Mouse (Mus musculus) Patski (cell line): ENCODE measurements around the gene Ncbp2. TPM values are rescaled to one million over a fixed set of nuclear protein-coding genes. Genes with fewer than 3 reads are reported as not detected.
"Not testable (repeated sequence)": the region's sequence is repeated elsewhere in the genome, so short reads cannot be mapped to it uniquely, and the experiment has no call there.

Source experiments
- ATAC-seq: fragments of 100-300 bp; one replicate; pipeline ENCODE4 v1.8.0; 2021
- CTCF ChIA-PET: fragments of 350-600 bp; sonication (Branson Sonifier 250); formaldehyde crosslinking; loops from one replicate; lab custom pipeline; 2022; ENCODE audit warnings: inconsistent platforms; lab: Charles Lee
- POLR2A ChIA-PET: fragments of 350-600 bp; sonication (Branson Sonifier 250); formaldehyde crosslinking; loops from one replicate; lab custom pipeline; 2022; ENCODE audit warnings: antibody characterized with exemption, inconsistent platforms; lab: Charles Lee
- DNase-seq: peaks from one replicate; pipeline ENCODE4 v3.0.0-alpha.2; 2011; ENCODE audit warnings: low read depth, low spot score
- H3K27me3 ChIP-seq: fragments of 371-371 bp; one replicate; pipeline ENCODE4 v1.5.1; 2021
- CTCF ChIP-seq: fragments of 100-300 bp; IDR thresholded peaks from one replicate; pipeline ENCODE4 v1.5.1; 2021
- in situ Hi-C: fragments of 300-500 bp; cut with MboI; formaldehyde crosslinking; loops from 3 replicates; pipeline ENCODE4 v1.11.1; 2018; ENCODE audit warnings: low pct_unique_long_range_greater_than_20kb, mixed read lengths
- polyA plus RNA-seq: library from polyadenylated mRNA; unstranded; gene quantifications from one replicate; pipeline ENCODE4 v1.2.3, GENCODE M21; 2021

Gene Ncbp2
- polyA plus RNA-seq, 1 experiment from 2014 or later = 114 TPM

DNA sequence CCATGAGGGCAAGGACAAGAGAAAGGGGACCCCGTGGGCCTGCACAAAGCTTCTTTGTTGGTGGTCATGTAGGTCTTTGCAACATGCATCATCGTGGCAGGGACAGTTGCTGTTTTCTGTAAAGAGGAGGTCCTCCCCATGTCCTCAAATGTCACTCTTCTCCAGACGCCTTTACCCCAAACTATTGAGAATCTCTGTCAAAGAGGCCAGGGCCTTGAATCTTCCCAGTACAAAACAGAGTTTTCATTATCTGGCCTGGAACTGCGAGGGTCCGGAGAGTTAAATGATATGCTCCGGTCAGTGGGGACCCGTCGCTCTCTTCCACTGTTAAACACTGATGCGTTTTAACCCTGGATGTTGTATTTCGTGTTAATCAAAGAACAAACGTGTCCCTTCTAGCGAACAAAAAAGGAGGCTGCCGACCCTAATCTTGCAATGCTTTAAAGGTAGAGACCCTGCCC, 13.7 kb upstream of the Ncbp2 start:
- ChIA-PET CTCF (no interaction called here), POLR2A (no interaction called here)
- DNase-seq (no peak), ATAC-seq (no peak)
- in situ Hi-C loops = no loop called here
- no peak for TF ChIP-seq CTCF
- no peaks in the 10 kb centered on the region for H3K27me3 ChIP-seq

DNA sequence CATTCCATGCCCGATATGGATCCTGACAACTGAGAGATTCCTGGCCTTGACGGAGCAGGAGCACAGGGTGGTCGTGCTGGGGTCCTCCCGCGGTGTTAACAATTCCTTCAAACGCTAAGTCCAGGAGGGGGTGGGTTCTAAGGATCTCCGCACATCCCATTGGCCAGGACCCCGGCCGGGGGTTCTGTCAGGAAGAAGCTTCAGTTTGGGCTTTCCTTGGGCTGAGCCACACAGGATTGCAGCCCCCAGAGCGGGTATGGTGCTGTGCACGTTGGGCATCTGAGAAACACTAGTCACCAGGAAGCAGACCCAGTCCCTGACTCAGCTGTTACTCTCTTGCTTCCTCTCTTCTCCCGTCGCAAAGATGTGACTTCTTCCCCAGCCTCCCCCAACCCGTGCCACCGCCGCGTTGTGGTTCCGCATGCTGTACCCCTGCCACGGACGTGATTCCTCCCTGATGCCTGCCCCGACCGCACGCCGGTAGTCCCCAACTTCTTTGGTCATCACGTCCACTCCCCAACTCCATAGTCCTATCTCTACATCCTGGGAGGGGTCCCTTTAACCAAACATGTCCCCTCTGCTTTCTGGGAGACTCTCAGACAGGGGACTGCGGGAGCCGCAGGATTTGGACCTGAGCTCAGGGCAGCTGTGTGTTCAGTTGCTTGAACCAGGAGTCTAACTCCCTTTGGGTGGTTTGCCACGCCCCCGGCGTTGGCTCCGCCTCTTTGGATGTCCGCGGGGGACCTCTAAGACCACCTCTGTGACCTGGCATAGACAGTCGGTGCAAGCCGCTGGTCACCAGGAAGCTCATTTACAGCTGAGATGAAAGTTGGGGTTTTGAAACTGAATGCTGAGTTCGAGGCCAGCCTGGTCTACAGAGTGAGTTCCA, 13.0 kb upstream of the Ncbp2 start:
- POLR2A ChIA-PET = no interaction called here
- CTCF ChIA-PET = no interaction called here
- TF ChIP-seq CTCF = no peak
- no peaks in the 10 kb centered on the region for H3K27me3 ChIP-seq
- ATAC-seq = no peak
- DNase-seq = no peak
- in situ Hi-C loops = no loop called here

DNA sequence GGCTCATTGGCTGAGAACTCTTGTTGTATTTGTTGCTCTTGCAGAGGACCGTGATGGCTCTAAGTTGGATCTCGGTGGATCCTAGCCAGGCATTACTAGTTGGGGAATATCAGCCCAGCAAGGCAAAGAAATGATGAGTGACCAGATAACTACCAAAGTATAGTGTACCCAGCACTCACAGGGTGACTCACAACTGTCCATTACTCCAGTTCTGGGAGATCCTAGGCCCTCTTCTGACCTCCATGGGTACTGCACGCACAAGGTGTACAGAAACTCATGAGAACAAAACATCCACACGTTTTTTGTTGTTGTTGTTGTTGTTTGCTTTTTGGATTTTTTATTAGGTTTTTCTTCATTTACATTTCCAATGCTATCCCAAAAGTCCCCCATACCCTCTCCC, 11.7 kb upstream of the Ncbp2 start:
- POLR2A ChIA-PET = no interaction called here
- DNase-seq (no peak), ATAC-seq (no peak)
- TF ChIP-seq CTCF = no peak
- no peaks in the 10 kb centered on the region for H3K27me3 ChIP-seq
- in situ Hi-C loops = no loop called here
- CTCF ChIA-PET = no interaction called here

DNA sequence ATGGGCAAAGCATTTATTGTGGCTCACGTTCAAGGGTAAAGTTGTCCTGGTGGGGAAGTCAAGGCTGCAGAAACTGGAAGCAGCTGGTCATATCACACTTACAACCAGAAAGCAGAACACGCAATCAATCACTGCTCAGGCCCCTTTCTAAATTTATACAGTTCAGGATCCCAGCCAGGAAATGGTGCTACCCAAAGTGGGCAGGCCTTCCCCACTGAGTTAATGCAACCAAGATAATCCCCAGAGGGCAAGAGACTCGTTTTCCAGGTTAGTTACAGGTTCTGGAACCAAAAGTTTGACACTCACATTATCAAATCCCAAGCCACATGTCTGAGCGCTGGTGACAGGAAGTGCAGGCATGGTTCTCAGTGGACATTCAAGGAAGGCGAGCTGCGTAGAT, 9.5 kb upstream of the Ncbp2 start:
- ChIA-PET POLR2A (no interaction called here), CTCF (no interaction called here)
- ATAC-seq (no peak), DNase-seq (no peak)
- TF ChIP-seq CTCF = no peak
- H3K27me3 ChIP-seq = no peaks in the 10 kb centered on the region
- in situ Hi-C loops = no loop called here

DNA sequence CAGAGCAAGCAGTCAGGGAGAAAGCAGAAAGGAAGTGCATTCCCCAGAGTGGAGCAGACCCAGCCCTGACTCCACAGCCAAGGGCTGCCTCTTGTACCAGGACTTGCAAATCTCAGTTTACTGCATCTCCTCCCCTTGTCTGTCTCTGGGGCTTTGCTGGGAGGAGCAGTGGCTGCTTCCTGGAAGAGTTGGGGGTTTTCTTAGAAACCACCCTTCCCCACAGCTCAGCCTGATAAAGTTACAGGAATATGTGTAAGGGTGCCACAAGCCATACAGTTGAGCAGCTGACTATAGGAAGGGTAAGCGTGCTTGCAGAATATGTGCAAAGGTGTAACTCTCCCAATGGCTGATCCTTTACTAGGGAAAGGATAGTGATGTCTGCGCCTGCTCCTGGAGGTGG, 7.7 kb upstream of the Ncbp2 start:
- no peaks in the 10 kb centered on the region for H3K27me3 ChIP-seq
- CTCF ChIA-PET = no interaction called here
- in situ Hi-C loops = no loop called here
- no peak for DNase-seq
- POLR2A ChIA-PET = no interaction called here
- TF ChIP-seq CTCF = no peak
- ATAC-seq = no peak

DNA sequence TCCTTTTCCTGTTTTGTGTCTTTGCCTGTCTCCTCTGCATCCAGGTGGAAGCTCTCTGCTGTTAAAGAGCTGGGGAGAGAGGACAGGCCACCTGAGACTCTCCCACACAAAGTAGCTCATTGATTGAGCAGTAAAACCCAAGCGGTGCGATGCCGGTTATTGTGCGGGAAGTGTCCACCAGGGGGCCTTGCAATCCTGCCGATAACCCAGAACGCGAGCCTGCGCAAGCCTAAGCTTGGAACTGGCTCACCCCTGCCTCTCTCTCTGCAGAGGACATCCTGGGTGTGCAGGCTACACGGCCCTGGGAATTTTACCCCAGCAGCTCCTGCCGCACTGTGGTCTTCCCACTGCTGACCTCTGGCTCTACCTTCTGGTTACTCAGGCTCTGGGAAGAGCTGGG, 4.3 kb upstream of the Ncbp2 start:
- TF ChIP-seq CTCF = no peak
- ChIA-PET CTCF (interaction anchor here (0.8 to 1.8 kb wide), 6 partner anchors 11 to 85 kb away, joined by 3 to 11 read pairs (median 6); partner anchors contain the start of genes Pigz and Senp5), POLR2A (no interaction called here)
- DNase-seq (no peak), ATAC-seq (no peak)
- in situ Hi-C loops = no loop called here
- H3K27me3 ChIP-seq = no peaks in the 10 kb centered on the region

DNA sequence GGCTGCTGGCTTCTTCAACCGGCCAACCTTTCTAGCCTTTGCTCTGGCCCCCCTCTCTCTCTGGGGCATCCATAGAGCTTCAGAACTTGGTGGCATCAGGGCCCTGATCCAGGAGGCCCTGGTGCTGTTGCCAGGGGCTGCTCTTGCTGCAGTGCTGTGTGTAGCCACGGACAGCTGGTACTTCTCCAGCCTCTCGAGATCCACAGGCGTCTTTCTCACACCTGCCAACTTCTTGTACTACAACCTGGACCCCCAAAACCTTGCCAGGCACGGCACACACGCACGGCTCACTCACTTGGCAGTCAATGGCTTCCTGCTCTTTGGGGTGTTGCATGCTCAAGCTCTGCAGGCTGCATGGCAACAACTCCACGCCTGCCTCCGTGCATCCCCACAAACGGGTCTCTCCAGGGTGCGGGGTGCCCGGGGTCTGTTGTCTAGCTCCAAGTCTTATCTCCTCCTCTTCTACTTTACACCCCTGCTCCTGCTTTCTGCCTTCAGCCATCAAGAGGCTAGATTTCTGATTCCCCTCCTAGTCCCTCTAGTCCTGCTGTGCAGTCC, 3.5 kb upstream of the Ncbp2 start:
- no peak for TF ChIP-seq CTCF
- ChIA-PET CTCF (interaction anchor here (1.0 to 1.7 kb wide), 2 partner anchors 14 to 27 kb away, joined by 6 to 8 read pairs; no protein-coding TSS in a partner anchor), POLR2A (no interaction called here)
- DNase-seq = no peak
- H3K27me3 ChIP-seq = no peaks in the 10 kb centered on the region
- in situ Hi-C loops = loop anchor here (5.0 kb wide), 1 partner anchor 58 kb away; the partner anchor contains the start of gene Senp5
- ATAC-seq = no peak

DNA sequence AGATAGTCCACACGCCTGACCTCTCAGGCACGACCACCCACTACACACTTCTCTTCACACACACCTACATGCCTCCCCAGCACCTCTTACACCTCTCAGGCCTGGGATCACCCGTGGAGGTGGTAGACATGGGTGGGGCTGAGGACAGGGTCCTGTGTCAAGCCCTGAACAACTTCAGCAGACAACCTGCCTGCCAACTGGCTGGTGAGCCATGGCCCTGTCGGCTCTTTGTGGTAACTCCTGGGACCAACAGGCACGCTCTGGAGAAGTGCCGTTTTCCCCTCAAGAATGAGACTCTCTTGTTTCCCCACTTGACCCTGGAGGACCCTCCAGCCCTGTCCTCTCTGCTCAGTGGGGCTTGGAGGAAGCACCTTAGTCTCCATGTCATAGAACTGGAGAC, 2.9 kb upstream of the Ncbp2 start:
- H3K27me3 ChIP-seq = no peaks in the 10 kb centered on the region
- CTCF ChIA-PET = no interaction called here
- ATAC-seq (no peak), DNase-seq (no peak)
- in situ Hi-C loops = loop anchor here (5.0 kb wide), 1 partner anchor 57 kb away; the partner anchor contains the start of gene Senp5
- no peak for TF ChIP-seq CTCF
- POLR2A ChIA-PET = no interaction called here

DNA sequence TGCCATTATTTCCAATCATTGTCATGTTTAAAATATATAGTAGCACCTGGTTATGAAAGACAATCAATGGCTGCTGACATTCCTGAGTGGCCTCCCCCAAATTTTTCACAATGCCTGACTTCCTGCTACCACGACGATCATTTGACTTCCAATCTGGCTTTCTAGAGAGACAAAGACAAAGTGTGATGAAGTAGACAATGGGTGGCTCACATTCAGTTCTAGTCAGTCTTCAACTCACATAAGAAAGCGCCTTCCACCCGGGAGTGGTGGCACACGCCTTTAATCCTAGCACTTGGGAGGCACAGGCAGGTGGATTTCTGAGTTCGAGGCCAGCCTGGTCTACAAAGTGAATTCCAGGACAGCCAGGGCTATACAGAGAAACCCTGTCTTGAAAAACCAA, 2.3 kb upstream of the Ncbp2 start:
- ATAC-seq, H3K27me3 ChIP-seq, DNase-seq, CTCF ChIA-PET, POLR2A ChIA-PET: not testable (repeated sequence)
- in situ Hi-C loops = loop anchor here (5.0 kb wide), 1 partner anchor 56 kb away; the partner anchor contains the start of gene Senp5

DNA sequence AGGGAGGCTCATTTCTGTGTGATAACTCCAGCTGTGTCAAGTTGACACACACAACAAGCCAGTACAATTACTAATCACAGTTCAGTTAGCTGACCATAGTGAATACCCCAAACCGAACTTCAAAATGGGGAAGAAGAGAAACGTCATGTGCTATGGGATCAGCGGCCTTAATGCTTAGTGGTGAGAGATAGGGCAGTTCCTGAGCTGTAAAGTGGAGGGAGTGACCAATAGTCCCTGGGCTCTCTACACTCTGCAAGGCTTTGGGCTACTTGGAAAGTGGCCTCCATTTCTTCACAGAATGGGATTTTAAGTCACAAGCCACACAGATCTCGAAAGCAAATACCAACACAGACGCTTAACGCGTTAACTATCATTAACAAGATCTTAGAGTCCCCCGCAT, 980 bp upstream of the Ncbp2 start:
- no peak for DNase-seq
- in situ Hi-C loops = loop anchor here (5.0 kb wide), 1 partner anchor 55 kb away; the partner anchor contains the start of gene Senp5
- ChIA-PET CTCF (no interaction called here), POLR2A (interaction anchor here (1.5 kb wide), 1 partner anchor 55 kb away, joined by 5 read pairs; the partner anchor contains the start of gene Senp5)
- no peak for ATAC-seq
- H3K27me3 ChIP-seq = no peaks in the 10 kb centered on the region
- no peak for TF ChIP-seq CTCF

DNA sequence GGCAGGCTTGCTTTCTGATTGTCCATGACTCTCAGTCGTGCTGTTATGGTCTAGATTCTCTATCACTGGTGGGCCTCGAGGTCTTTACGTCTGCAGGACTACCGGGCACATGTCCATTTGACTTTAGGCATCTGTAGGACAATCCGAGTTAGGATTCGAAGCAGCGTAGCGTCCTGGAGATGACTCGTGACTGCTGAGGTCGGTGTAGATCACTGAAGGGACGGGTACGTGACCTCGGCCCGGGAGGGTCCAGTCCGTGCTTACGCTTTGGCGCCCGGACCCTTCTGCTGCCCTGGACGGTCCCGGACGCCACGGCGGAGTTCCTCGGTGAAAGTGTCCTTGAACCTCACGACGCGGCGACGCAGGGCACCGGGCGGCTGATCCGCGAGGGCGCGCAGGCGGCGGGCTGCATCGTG, 404 bp upstream of the Ncbp2 start:
- ChIA-PET CTCF (no interaction called here), POLR2A (interaction anchor here (1.5 kb wide), 1 partner anchor 55 kb away, joined by 5 read pairs; the partner anchor contains the start of gene Senp5)
- H3K27me3 ChIP-seq = no peaks in the 10 kb centered on the region
- DNase-seq (no peak), ATAC-seq (peak; percentile 13)
- TF ChIP-seq CTCF = no peak
- in situ Hi-C loops = loop anchor here (5.0 kb wide), 1 partner anchor 54 kb away; the partner anchor contains the start of gene Senp5
